Mouse (Mus musculus) hindbrain, embryonic 15.5 days (tissue): ENCODE data around the gene Hnf1b. TPM values are rescaled to one million over a fixed set of nuclear protein-coding genes. Genes with fewer than 3 reads are reported as not detected.

Experiments
- ATAC-seq: fragments of 200-750 bp; cut with Nextera tagmentation; 2 replicates; pipeline ENCODE4 v1.8.0; 2017; ENCODE audit warnings: low read depth, moderate number of reproducible peaks, moderate TSS enrichment; ENCODE audit not compliant: low FRiP score
- H3K27ac ChIP-seq: fragments of 300-500 bp; sonication (generic); replicated peaks from 2 replicates; pipeline ENCODE4 v1.5.1; 2015; ENCODE audit warnings: mild to moderate bottlenecking, inconsistent platforms
- H3K27me3 ChIP-seq: fragments of 300-500 bp; sonication (generic); 2 replicates; pipeline ENCODE4 v1.6.1; 2015; ENCODE audit warnings: control low read depth, inconsistent platforms
- H3K36me3 ChIP-seq: fragments of 300-500 bp; sonication (generic); 2 replicates; pipeline ENCODE4 v1.6.1; 2015; ENCODE audit warnings: control low read depth, inconsistent platforms
- H3K4me1 ChIP-seq: fragments of 300-500 bp; sonication (generic); replicated peaks from 2 replicates; pipeline ENCODE4 v1.6.1; 2015; ENCODE audit warnings: control low read depth, inconsistent platforms
- H3K4me2 ChIP-seq: fragments of 300-500 bp; sonication (generic); 2 replicates; pipeline ENCODE4 v1.6.1; 2015; ENCODE audit warnings: moderate library complexity, mild to moderate bottlenecking, inconsistent platforms
- H3K4me3 ChIP-seq: fragments of 300-500 bp; sonication (generic); 2 replicates; pipeline ENCODE4 v1.5.1; 2015; ENCODE audit warnings: mild to moderate bottlenecking, inconsistent platforms
- H3K9ac ChIP-seq: fragments of 300-500 bp; sonication (generic); 2 replicates; pipeline ENCODE4 v1.6.1; 2015; ENCODE audit warnings: inconsistent platforms
- H3K9me3 ChIP-seq: fragments of 300-500 bp; sonication (generic); 2 replicates; pipeline ENCODE4 v1.6.1; 2016; ENCODE audit warnings: control low read depth, inconsistent platforms
- WGBS: fragments of 180-500 bp; shearing (Covaris S2); methylation state at CpG from one replicate; pipeline ENCODE4 v1.1.7; 2015; 5-methylcytosine and 5-hydroxymethylcytosine counted together
- polyA plus RNA-seq: library from polyadenylated mRNA; unstranded; fragments of >200 nt; fragmentation: Nextera tagmentation; extraction: Ambion mirVana; gene quantifications from 2 replicates; pipeline ENCODE4 v1.2.1, GENCODE M21; 2015

Hnf1b gene
- 0.20 and 0.26 TPM in 2 replicates for polyA plus RNA-seq

GRCm38 (mm10) chr11:83849529-83850335 lies at the start of gene Hnf1b:
Gene Hnf1b (plus strand): TSS chr11:83850063.
- Histone ChIP-seq H3K4me3 (no peak within 1 kb of the TSS), H3K9ac (no peak within 1 kb of the TSS), H3K27ac (no peak within 1 kb of the TSS), H3K36me3 (no peaks in the 10 kb centered on the region), H3K4me2 (no peak within 1 kb of the TSS), H3K27me3 (peaks cover 62% of the 10 kb centered on the region), H3K9me3 (no peaks in the 10 kb centered on the region), H3K4me1 (peaks cover 17% of the 10 kb centered on the region)
- ATAC-seq: no peak
- 4% methylated on average over 36 of the region's 36 CpGs for WGBS

GRCm38 (mm10) chr11:83802166-83802565 lies 47.7 kb upstream of the Hnf1b start:
- WGBS: 68% methylated on average over 8 of the region's 8 CpGs

GRCm38 (mm10) chr11:83802581-83802980 lies 47.3 kb upstream of the Hnf1b start:
- Histone ChIP-seq H3K4me2 (no peak overlapping the region), H3K9ac (no peak overlapping the region), H3K4me1 (no peaks in the 10 kb centered on the region), H3K9me3 (no peaks in the 10 kb centered on the region), H3K36me3 (no peaks in the 10 kb centered on the region), H3K27ac (no peak overlapping the region), H3K4me3 (no peak overlapping the region), H3K27me3 (no peaks in the 10 kb centered on the region)
- 96% methylated on average over 4 of the region's 4 CpGs for WGBS
- ATAC-seq: no peak

More at GRCm38 (mm10) chr11:83802166-83802565, 47.7 kb upstream of the Hnf1b start:
- no peaks in the 10 kb centered on the region for H3K4me1 ChIP-seq
- no peak overlapping the region for H3K27ac ChIP-seq
- H3K27me3 ChIP-seq: no peaks in the 10 kb centered on the region
- H3K36me3 ChIP-seq: no peaks in the 10 kb centered on the region
- no peak overlapping the region for H3K4me2 ChIP-seq
- no peaks in the 10 kb centered on the region for H3K9me3 ChIP-seq
- no peak overlapping the region for H3K9ac ChIP-seq
- ATAC-seq: no peak
- no peak overlapping the region for H3K4me3 ChIP-seq

GRCm38 (mm10) chr11:83810441-83810840 lies 39.4 kb upstream of the Hnf1b start:
- H3K4me1 ChIP-seq: no peaks in the 10 kb centered on the region
- 75% methylated on average over 8 of the region's 8 CpGs for WGBS
- ATAC-seq: no peak

GRCm38 (mm10) chr11:83815191-83815590 lies 34.7 kb upstream of the Hnf1b start:
- Histone ChIP-seq H3K4me1 (0 out of 2 replicates have a peak, but pooled peaks cover 4% of the 10 kb centered on the region), H3K9me3 (no peaks in the 10 kb centered on the region), H3K4me2 (no peak overlapping the region), H3K36me3 (no peaks in the 10 kb centered on the region), H3K27me3 (no peaks in the 10 kb centered on the region), H3K27ac (no peak overlapping the region), H3K4me3 (no peak overlapping the region), H3K9ac (no peak overlapping the region)
- ATAC-seq: no peak
- WGBS: 79% methylated on average over 5 of the region's 5 CpGs

More at GRCm38 (mm10) chr11:83810441-83810840, 39.4 kb upstream of the Hnf1b start:
- no peak overlapping the region for H3K4me3 ChIP-seq
- H3K9me3 ChIP-seq: no peaks in the 10 kb centered on the region
- no peak overlapping the region for H3K9ac ChIP-seq
- H3K27me3 ChIP-seq: no peaks in the 10 kb centered on the region
- H3K27ac ChIP-seq: no peak overlapping the region
- no peaks in the 10 kb centered on the region for H3K36me3 ChIP-seq
- H3K4me2 ChIP-seq: no peak overlapping the region

- 11% methylated on average over 9 of the region's 9 CpGs for WGBS
- no peak overlapping the region for H3K4me2 ChIP-seq
Observed at GRCm38 (mm10) chr11:83815628-83816027, 34.2 kb upstream of the Hnf1b start.

GRCm38 (mm10) chr11:83817048-83817447 lies 32.8 kb upstream of the Hnf1b start:
- Histone ChIP-seq H3K27me3 (no peaks in the 10 kb centered on the region), H3K9ac (no peak overlapping the region), H3K9me3 (no peaks in the 10 kb centered on the region), H3K4me1 (0 out of 2 replicates have a peak, but pooled peaks cover 4% of the 10 kb centered on the region), H3K27ac (peak overlapping the region; percentile 62), H3K4me3 (no peak overlapping the region), H3K36me3 (no peaks in the 10 kb centered on the region), H3K4me2 (peak overlapping the region; percentile 11; the same call in 1 of the 2 replicates)
- ATAC-seq: peak; percentile 66; the same call in 1 of the 2 replicates
- WGBS: 37% methylated on average over 6 of the region's 6 CpGs

More at GRCm38 (mm10) chr11:83815628-83816027, 34.2 kb upstream of the Hnf1b start:
- H3K4me3 ChIP-seq: no peak overlapping the region
- no peaks in the 10 kb centered on the region for H3K9me3 ChIP-seq
- 0 out of 2 replicates have a peak, but pooled peaks cover 4% of the 10 kb centered on the region for H3K4me1 ChIP-seq
- no peak overlapping the region for H3K9ac ChIP-seq
- H3K27me3 ChIP-seq: no peaks in the 10 kb centered on the region
- no peaks in the 10 kb centered on the region for H3K36me3 ChIP-seq
- no peak overlapping the region for H3K27ac ChIP-seq
- ATAC-seq: no peak

GRCm38 (mm10) chr11:83817994-83818393 lies 31.9 kb upstream of the Hnf1b start:
- 78% methylated on average over 4 of the region's 4 CpGs for WGBS
- ATAC-seq: no peak
- Histone ChIP-seq H3K4me1 (0 out of 2 replicates have a peak, but pooled peaks cover 4% of the 10 kb centered on the region), H3K4me2 (no peak overlapping the region), H3K27ac (no peak overlapping the region), H3K9ac (no peak overlapping the region), H3K4me3 (no peak overlapping the region), H3K9me3 (no peaks in the 10 kb centered on the region), H3K36me3 (no peaks in the 10 kb centered on the region), H3K27me3 (no peaks in the 10 kb centered on the region)

GRCm38 (mm10) chr11:83818591-83819127 lies 31.2 kb upstream of the Hnf1b start:
- Histone ChIP-seq H3K4me1 (0 out of 2 replicates have a peak, but pooled peaks cover 4% of the 10 kb centered on the region), H3K9me3 (no peaks in the 10 kb centered on the region), H3K36me3 (no peaks in the 10 kb centered on the region), H3K4me2 (no peak overlapping the region), H3K9ac (no peak overlapping the region), H3K27me3 (no peaks in the 10 kb centered on the region), H3K27ac (no peak overlapping the region), H3K4me3 (no peak overlapping the region)
- ATAC-seq: no peak
- 61% methylated on average over 9 of the region's 9 CpGs for WGBS

- Histone ChIP-seq H3K27me3 (no peaks in the 10 kb centered on the region), H3K36me3 (no peaks in the 10 kb centered on the region), H3K4me2 (no peak overlapping the region), H3K27ac (no peak overlapping the region), H3K9ac (no peak overlapping the region), H3K9me3 (no peaks in the 10 kb centered on the region), H3K4me3 (no peak overlapping the region), H3K4me1 (0 out of 2 replicates have a peak, but pooled peaks cover 4% of the 10 kb centered on the region)
- no peak for ATAC-seq
- WGBS: 38% methylated on average over 10 of the region's 10 CpGs
Observed at GRCm38 (mm10) chr11:83819806-83820483, 29.9 kb upstream of the Hnf1b start.

- WGBS: 95% methylated on average over 3 of the region's 3 CpGs
- Histone ChIP-seq H3K27ac (no peak overlapping the region), H3K4me2 (no peak overlapping the region), H3K9me3 (no peaks in the 10 kb centered on the region), H3K27me3 (no peaks in the 10 kb centered on the region), H3K4me1 (no peaks in the 10 kb centered on the region), H3K4me3 (no peak overlapping the region), H3K9ac (no peak overlapping the region), H3K36me3 (no peaks in the 10 kb centered on the region)
- ATAC-seq: no peak
Observed at GRCm38 (mm10) chr11:83826142-83826541, 23.7 kb upstream of the Hnf1b start.
